Mouse (Mus musculus) lung, postnatal 14 days (tissue): ENCODE data around the gene Pnpo.

Source experiments
- DNase-seq: peaks from one replicate; pipeline ENCODE4 v3.0.0; 2021

The Pnpo gene

GRCm38 (mm10) chr11:96934921-96935356 lies 8.8 kb downstream of the Pnpo start:
- DNase-seq = peak; percentile 79

- DNase-seq = no peak
These were observed 10.1 kb downstream of the Pnpo start for GRCm38 (mm10) chr11:96933562-96934276.

GRCm38 (mm10) chr11:96931327-96932062 lies 12.3 kb downstream of the Pnpo start:
- DNase-seq = peak; percentile 88

- no peak for DNase-seq
These were observed 13.9 kb downstream of the Pnpo start for GRCm38 (mm10) chr11:96929766-96930331.

- DNase-seq = peak; percentile 66
These were observed 14.6 kb downstream of the Pnpo start for GRCm38 (mm10) chr11:96929096-96929765.

- DNase-seq = no peak
These were observed 15.1 kb downstream of the Pnpo start for GRCm38 (mm10) chr11:96928691-96929090.

GRCm38 (mm10) chr11:96928088-96928487 lies 15.7 kb downstream of the Pnpo start, which contains the start of gene Prr15l:
Prr15l (plus strand) TSS chr11:96928104.
- no peak for DNase-seq

GRCm38 (mm10) chr11:96926587-96926986 lies 17.2 kb downstream of the Pnpo start:
- no peak for DNase-seq

- no peak for DNase-seq
These were observed 18.2 kb downstream of the Pnpo start for GRCm38 (mm10) chr11:96925469-96926148.

GRCm38 (mm10) chr11:96924861-96925260 lies 18.9 kb downstream of the Pnpo start:
- no peak for DNase-seq

- no peak for DNase-seq
These were observed 24.8 kb downstream of the Pnpo start for GRCm38 (mm10) chr11:96919003-96919402.

- DNase-seq = no peak
These were observed 26.4 kb downstream of the Pnpo start for GRCm38 (mm10) chr11:96917415-96917814.

- DNase-seq = no peak
These were observed 26.8 kb downstream of the Pnpo start for GRCm38 (mm10) chr11:96916885-96917396.

- peak; percentile 99 for DNase-seq
These were observed 27.5 kb downstream of the Pnpo start, which contains the start of gene Cdk5rap3 for GRCm38 (mm10) chr11:96916044-96916884. Cdk5rap3 (minus strand) TSS chr11:96916496.

- DNase-seq = no peak
These were observed 31.1 kb downstream of the Pnpo start for GRCm38 (mm10) chr11:96912682-96913081.

- peak; percentile 79 for DNase-seq
These were observed 33.8 kb downstream of the Pnpo start for GRCm38 (mm10) chr11:96910003-96910402.

- DNase-seq = no peak
These were observed 35.2 kb downstream of the Pnpo start for GRCm38 (mm10) chr11:96908594-96908993.

GRCm38 (mm10) chr11:96906431-96907161 lies 37.2 kb downstream of the Pnpo start:
- no peak for DNase-seq

- DNase-seq = no peak
These were observed 40.8 kb downstream of the Pnpo start for GRCm38 (mm10) chr11:96902639-96903635.
